Mouse (Mus musculus): ENCODE measurements around the gene Lrrc8d. TPM values are rescaled to one million over a fixed set of nuclear protein-coding genes. Genes with fewer than 3 reads are reported as not detected.
"Not testable (repeated sequence)": the region's sequence is repeated elsewhere in the genome, so short reads cannot be mapped to it uniquely, and the experiment has no call there.

Lrrc8d gene
- polyA plus RNA-seq, 1 experiment from 2014 or later: 22.9 TPM

DNA sequence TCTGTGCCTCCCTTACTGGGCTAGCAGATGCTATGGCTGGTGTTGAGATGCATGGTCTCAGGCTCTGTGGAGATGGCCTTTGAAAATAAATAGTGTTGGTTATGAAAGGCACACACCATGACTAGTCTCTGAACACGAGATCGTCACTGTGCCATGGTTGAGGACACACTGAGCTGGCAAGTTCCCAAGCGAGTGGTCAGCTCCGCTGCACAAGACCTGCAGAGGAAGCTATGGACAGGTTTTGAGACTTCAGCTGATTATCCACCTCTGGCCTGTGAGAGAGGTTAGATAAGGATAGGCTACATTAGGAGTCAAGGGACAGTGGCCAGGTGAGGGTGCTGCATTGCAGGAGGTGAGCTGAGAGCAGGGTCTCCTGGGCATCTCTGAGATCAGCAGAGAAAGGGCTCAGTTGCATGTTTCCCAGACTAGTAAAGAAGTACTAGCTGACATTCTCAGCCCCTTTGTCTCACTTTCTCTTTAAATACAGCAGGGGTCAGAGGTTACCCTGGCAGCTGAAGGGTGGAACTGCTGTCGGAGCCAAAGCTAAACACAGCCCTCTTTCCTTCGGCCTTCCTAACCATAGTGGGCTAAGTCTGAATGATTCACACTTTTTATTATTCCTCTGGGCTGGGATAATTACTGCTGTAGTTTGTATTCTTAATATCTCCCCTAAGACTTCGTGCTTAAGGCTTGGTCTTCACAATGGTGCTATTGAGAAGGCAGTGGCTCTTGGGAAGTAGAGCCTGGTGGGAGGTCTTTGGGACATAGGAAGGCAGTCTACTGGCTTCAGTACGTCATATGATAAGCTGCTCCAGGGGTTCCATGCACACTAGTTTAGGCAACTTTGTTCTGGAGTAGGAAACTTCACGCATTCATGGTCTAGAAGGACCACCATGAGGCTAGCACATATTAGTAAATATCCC, 19.6 kb upstream of the Lrrc8d start:
- Histone ChIP-seq H3K4me3 (ENCODE audit: low read depth, low read length) (no peak overlapping the region), H3K4me1 (ENCODE audit: control insufficient read depth, insufficient read depth, low read length) (no peaks in the 10 kb centered on the region), H3K4me2 (ENCODE audit: low read depth, low read length) (no peak overlapping the region), H3K36me3 (replicated peaks; ENCODE audit: control insufficient read depth, insufficient read depth, low read depth, low read length) (no peaks in the 10 kb centered on the region), H3K9ac (replicated peaks; ENCODE audit: low read length) (no peak overlapping the region), H3K27me3 (ENCODE audit: control insufficient read depth, insufficient read depth, low read length) (no peaks in the 10 kb centered on the region), H3K9me3 (replicated peaks; ENCODE audit: control insufficient read depth, low read length) (no peaks in the 10 kb centered on the region), H3K27ac (replicated peaks; ENCODE audit: low read depth, low read length) (no peak overlapping the region)
- DNase-seq (ENCODE audit: low spot score): peak; percentile 33
- WGBS: 52% methylated on average over 9 of the region's 9 CpGs
- no peak for ATAC-seq (replicated peaks; ENCODE audit: insufficient number of reproducible peaks, low FRiP score, low TSS enrichment, low read depth)

GRCm38 (mm10) chr5:105682143-105682611, 17.6 kb upstream of the Lrrc8d start:
- Histone ChIP-seq H3K4me3 (ENCODE audit: low read depth, low read length) (no peak overlapping the region), H3K4me1 (ENCODE audit: control insufficient read depth, insufficient read depth, low read length) (no peaks in the 10 kb centered on the region)
- no peak for DNase-seq (ENCODE audit: low spot score)

DNA sequence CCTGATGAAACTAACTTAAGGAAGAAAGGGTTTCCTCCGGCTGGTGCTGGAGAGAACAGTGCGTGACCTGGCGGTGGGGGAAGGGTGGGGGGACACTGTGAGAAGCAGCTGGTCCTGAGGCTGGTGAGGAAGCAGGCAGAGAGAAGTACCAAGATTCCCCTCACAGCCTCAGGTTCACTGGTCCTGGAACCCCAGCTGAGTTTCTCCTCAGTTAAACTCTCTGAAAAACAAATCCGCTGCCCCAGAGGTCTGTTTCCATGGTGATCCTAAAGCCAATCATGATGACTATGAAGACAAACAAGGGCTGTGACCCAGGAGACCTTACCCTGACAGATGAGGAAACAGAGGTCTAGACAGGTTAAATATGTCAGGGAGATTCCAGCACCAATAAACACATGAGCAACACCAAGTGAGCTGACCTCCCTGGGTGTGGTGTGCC, 15.8 kb upstream of the Lrrc8d start:
- Histone ChIP-seq H3K27me3 (ENCODE audit: control insufficient read depth, insufficient read depth, low read length) (no peaks in the 10 kb centered on the region), H3K9me3 (replicated peaks; ENCODE audit: control insufficient read depth, low read length) (no peaks in the 10 kb centered on the region), H3K4me2 (ENCODE audit: low read depth, low read length) (no peak overlapping the region), H3K4me1 (ENCODE audit: control insufficient read depth, insufficient read depth, low read length) (no peaks in the 10 kb centered on the region), H3K9ac (replicated peaks; ENCODE audit: low read length) (no peak overlapping the region), H3K27ac (replicated peaks; ENCODE audit: low read depth, low read length) (no peak overlapping the region), H3K36me3 (replicated peaks; ENCODE audit: control insufficient read depth, insufficient read depth, low read depth, low read length) (no peaks in the 10 kb centered on the region), H3K4me3 (ENCODE audit: low read depth, low read length) (no peak overlapping the region)
- WGBS: 17% methylated on average over 4 of the region's 4 CpGs
- ATAC-seq (replicated peaks; ENCODE audit: insufficient number of reproducible peaks, low FRiP score, low TSS enrichment, low read depth) (no peak), DNase-seq (ENCODE audit: low spot score) (no peak)

More at GRCm38 (mm10) chr5:105682143-105682611, 17.6 kb upstream of the Lrrc8d start:
- H3K9ac ChIP-seq (replicated peaks; ENCODE audit: low read length): no peak overlapping the region
- no peak overlapping the region for H3K4me2 ChIP-seq (ENCODE audit: low read depth, low read length)
- H3K9me3 ChIP-seq (replicated peaks; ENCODE audit: control insufficient read depth, low read length): no peaks in the 10 kb centered on the region
- H3K27ac ChIP-seq (replicated peaks; ENCODE audit: low read depth, low read length): no peak overlapping the region
- H3K36me3 ChIP-seq (replicated peaks; ENCODE audit: control insufficient read depth, insufficient read depth, low read depth, low read length): no peaks in the 10 kb centered on the region
- 68% methylated on average over 9 of the region's 9 CpGs for WGBS
- H3K27me3 ChIP-seq (ENCODE audit: control insufficient read depth, insufficient read depth, low read length): no peaks in the 10 kb centered on the region
- no peak for ATAC-seq (replicated peaks; ENCODE audit: insufficient number of reproducible peaks, low FRiP score, low TSS enrichment, low read depth)

- H3K4me2 ChIP-seq (ENCODE audit: low read depth, low read length): no peak overlapping the region
- no peak overlapping the region for H3K9ac ChIP-seq (replicated peaks; ENCODE audit: low read length)
- no peaks in the 10 kb centered on the region for H3K27me3 ChIP-seq (ENCODE audit: control insufficient read depth, insufficient read depth, low read length)
- DNase-seq (ENCODE audit: low spot score) (peak; percentile 93), ATAC-seq (replicated peaks; ENCODE audit: insufficient number of reproducible peaks, low FRiP score, low TSS enrichment, low read depth) (no peak)
- WGBS: 28% methylated on average over 14 of the region's 14 CpGs
- H3K36me3 ChIP-seq (replicated peaks; ENCODE audit: control insufficient read depth, insufficient read depth, low read depth, low read length): no peaks in the 10 kb centered on the region
- no peaks in the 10 kb centered on the region for H3K9me3 ChIP-seq (replicated peaks; ENCODE audit: control insufficient read depth, low read length)
- H3K4me1 ChIP-seq (ENCODE audit: control insufficient read depth, insufficient read depth, low read length): no peaks in the 10 kb centered on the region
- no peak overlapping the region for H3K27ac ChIP-seq (replicated peaks; ENCODE audit: low read depth, low read length)
- no peak overlapping the region for H3K4me3 ChIP-seq (ENCODE audit: low read depth, low read length)
Observed at GRCm38 (mm10) chr5:105684861-105685600, 14.7 kb upstream of the Lrrc8d start.

- H3K27ac ChIP-seq (replicated peaks; ENCODE audit: low read depth, low read length); ATAC-seq (replicated peaks; ENCODE audit: insufficient number of reproducible peaks, low FRiP score, low TSS enrichment, low read depth); H3K4me3 ChIP-seq (ENCODE audit: low read depth, low read length); DNase-seq (ENCODE audit: low spot score); H3K9me3 ChIP-seq (replicated peaks; ENCODE audit: control insufficient read depth, low read length); H3K4me2 ChIP-seq (ENCODE audit: low read depth, low read length); H3K27me3 ChIP-seq (ENCODE audit: control insufficient read depth, insufficient read depth, low read length); H3K4me1 ChIP-seq (ENCODE audit: control insufficient read depth, insufficient read depth, low read length); H3K36me3 ChIP-seq (replicated peaks; ENCODE audit: control insufficient read depth, insufficient read depth, low read depth, low read length); H3K9ac ChIP-seq (replicated peaks; ENCODE audit: low read length): not testable (repeated sequence)
- WGBS: 79% methylated on average over 6 of the region's 7 CpGs
Observed at GRCm38 (mm10) chr5:105685780-105686305, 13.9 kb upstream of the Lrrc8d start.

DNA sequence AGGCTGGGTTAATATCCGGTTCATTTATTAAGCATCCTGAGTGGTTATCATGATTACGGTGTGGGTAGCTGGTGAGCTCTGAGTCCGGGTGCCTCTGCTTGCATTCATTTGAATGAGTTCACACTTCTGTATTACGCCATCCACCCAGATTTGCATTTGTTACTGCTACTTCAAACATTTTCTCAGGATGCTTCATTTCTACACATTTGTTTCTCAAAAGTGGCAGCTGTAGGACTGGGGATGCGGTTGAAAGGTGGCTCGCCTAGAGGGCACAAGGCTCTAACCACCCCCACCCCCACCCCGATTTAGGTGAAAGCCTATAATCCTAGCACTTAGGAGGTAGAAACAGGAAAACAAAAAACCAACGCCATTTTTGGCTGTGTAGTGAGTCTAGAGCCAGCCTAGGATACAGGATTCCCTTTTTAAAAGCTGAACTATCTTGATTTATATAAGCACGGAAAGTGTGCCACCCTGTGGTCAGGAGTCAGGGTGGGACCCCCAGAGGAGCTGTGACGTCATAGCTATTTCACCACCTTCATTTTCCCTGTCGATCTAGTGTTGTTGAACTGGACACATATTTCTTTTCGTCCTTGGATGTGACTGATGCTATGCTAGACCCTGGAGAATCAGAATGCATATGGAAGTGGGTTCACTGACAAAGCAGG, 13.3 kb upstream of the Lrrc8d start:
- Histone ChIP-seq H3K9ac (replicated peaks; ENCODE audit: low read length) (no peak overlapping the region), H3K36me3 (replicated peaks; ENCODE audit: control insufficient read depth, insufficient read depth, low read depth, low read length) (no peaks in the 10 kb centered on the region), H3K4me3 (ENCODE audit: low read depth, low read length) (no peak overlapping the region), H3K27me3 (ENCODE audit: control insufficient read depth, insufficient read depth, low read length) (no peaks in the 10 kb centered on the region), H3K27ac (replicated peaks; ENCODE audit: low read depth, low read length) (no peak overlapping the region), H3K4me2 (ENCODE audit: low read depth, low read length) (no peak overlapping the region), H3K4me1 (ENCODE audit: control insufficient read depth, insufficient read depth, low read length) (no peaks in the 10 kb centered on the region), H3K9me3 (replicated peaks; ENCODE audit: control insufficient read depth, low read length) (no peaks in the 10 kb centered on the region)
- WGBS: 69% methylated on average over 12 of the region's 12 CpGs
- ATAC-seq (replicated peaks; ENCODE audit: insufficient number of reproducible peaks, low FRiP score, low TSS enrichment, low read depth) (no peak), DNase-seq (ENCODE audit: low spot score) (no peak)

- DNase-seq (ENCODE audit: low spot score) (no peak), ATAC-seq (replicated peaks; ENCODE audit: insufficient number of reproducible peaks, low FRiP score, low TSS enrichment, low read depth) (no peak)
- H3K4me2 ChIP-seq (ENCODE audit: low read depth, low read length): no peak overlapping the region
- WGBS: 77% methylated on average over 10 of the region's 10 CpGs
- no peaks in the 10 kb centered on the region for H3K27me3 ChIP-seq (ENCODE audit: control insufficient read depth, insufficient read depth, low read length)
- H3K9ac ChIP-seq (replicated peaks; ENCODE audit: low read length): no peak overlapping the region
- H3K4me1 ChIP-seq (ENCODE audit: control insufficient read depth, insufficient read depth, low read length): no peaks in the 10 kb centered on the region
- H3K9me3 ChIP-seq (replicated peaks; ENCODE audit: control insufficient read depth, low read length): no peaks in the 10 kb centered on the region
- H3K36me3 ChIP-seq (replicated peaks; ENCODE audit: control insufficient read depth, insufficient read depth, low read depth, low read length): no peaks in the 10 kb centered on the region
- no peak overlapping the region for H3K4me3 ChIP-seq (ENCODE audit: low read depth, low read length)
- no peak overlapping the region for H3K27ac ChIP-seq (replicated peaks; ENCODE audit: low read depth, low read length)
Observed at GRCm38 (mm10) chr5:105690502-105691454, 9.0 kb upstream of the Lrrc8d start.
